Mouse (Mus musculus) ovary, postnatal 14 days (tissue): ENCODE results near the gene Rbm44.

Experiments used
- DNase-seq: peaks from one replicate; pipeline ENCODE4 v3.0.0; 2022; ENCODE audit warnings: low spot score

The Rbm44 gene

GRCm38 (mm10) chr1:91144813-91145212, at the start of gene Rbm44:
Rbm44 (plus strand) TSS chr1:91145089.
- DNase-seq, result no peak

DNA sequence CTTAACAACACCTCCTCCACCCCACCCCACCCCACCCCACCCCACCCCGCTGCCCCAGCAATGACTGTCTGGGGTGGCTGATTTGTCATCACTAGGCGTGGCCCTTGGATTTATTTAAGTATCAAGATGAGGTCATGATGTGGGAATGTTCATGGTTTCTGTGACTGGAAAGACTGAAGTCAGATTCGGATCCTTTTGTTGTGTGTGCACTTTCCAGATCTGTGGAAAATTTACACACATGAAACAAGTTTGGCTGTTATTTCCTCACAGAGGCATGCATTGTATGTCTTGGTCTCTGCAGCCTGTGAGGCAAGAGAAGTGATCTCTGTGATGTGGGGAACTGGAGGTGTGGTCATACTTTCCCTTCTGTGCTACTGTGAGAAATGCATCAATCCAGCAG, 49.6 kb upstream of the Rbm44 start:
- DNase-seq, result no peak

GRCm38 (mm10) chr1:91095853-91096252, 49.0 kb upstream of the Rbm44 start:
- DNase-seq, result no peak

GRCm38 (mm10) chr1:91096490-91096889, 48.4 kb upstream of the Rbm44 start:
- no peak for DNase-seq

- no peak for DNase-seq
Observed at GRCm38 (mm10) chr1:91097283-91097834, 47.5 kb upstream of the Rbm44 start.

GRCm38 (mm10) chr1:91098887-91099286, 46.0 kb upstream of the Rbm44 start:
- DNase-seq, result peak; percentile 65

DNA sequence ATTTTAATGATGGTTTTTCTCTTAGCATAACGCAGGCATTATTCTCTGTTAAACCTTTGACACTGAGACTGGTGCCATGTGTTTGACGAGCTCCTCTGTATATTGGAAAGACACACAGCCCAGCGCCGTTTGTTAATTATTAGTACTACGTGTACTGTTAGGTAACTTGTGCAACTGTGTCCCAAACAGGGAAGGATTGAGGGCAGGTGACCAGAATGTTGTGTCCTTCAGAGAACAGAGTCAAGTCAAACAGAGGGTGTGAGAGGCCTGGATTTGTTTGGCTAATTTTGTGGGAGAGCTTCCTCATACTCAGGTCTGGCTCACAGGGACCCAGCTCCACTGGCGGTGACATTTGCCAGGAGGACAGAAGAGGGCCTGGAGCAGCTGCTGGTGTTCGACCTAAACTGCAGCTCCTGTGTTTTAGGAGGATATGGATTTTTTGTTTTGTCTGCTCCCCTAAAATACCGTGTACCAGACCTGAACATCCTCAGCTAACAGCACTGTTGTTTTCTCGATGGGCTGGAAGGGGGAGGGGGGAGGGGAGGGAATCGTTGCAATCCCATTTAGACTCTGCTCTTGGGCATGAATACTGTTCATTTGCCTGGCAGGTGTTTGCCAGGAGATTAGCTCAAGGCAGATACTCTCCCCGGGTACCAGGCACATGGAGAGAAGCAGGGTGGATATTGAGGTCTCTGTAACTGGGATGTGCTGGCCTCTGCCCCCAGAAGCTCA, 43.0 kb upstream of the Rbm44 start:
- DNase-seq, result no peak

DNA sequence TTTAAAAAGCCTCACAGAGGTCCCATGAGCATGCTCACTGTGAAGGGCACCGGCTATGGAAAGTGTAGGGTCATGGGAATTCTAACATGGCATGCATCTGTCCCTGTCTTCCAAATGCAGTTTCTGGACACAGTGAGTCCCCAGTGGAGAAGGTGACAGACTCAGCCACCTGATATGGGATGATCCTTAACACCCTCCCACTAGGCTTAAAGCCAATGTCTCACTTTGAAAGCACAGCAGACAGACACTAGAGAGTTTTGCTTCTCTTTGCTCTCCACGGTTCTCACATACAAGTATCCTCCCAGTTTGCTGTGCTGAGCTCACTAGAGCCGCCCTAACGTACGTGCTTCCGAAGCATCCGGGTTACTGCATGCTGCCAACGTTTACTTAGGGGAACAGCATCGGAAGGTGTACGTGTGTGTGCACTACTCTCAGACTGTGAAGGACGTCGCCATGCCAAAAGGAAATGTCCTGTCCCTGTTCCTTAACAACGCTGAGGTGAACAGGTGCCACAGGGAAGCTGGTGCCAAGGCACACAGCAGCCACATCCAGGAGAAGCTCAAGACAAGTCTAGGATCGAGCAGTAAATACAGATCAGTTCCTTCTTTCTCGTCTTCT, 41.4 kb upstream of the Rbm44 start:
- no peak for DNase-seq

DNA sequence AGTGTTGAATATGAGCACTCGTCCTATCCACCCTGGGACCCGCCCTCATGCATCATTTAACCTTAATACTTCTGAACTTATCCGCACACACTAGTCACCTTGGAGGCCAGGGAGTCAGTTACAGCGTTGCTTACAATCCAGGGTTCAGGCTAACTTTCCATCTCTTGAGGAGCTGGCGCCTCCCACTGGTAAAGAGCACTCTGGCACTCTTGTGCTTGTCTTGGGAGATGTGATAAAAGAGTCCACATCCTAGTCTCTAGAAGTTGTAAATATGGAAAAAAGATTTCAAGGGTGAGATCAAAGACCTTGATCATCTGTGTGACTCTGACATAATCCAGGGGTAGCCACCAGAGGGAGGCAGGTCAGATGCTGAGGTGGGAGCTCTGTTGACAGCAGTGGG, 37.3 kb upstream of the Rbm44 start:
- no peak for DNase-seq

- no peak for DNase-seq
Observed at GRCm38 (mm10) chr1:91109302-91109701, 35.6 kb upstream of the Rbm44 start.

DNA sequence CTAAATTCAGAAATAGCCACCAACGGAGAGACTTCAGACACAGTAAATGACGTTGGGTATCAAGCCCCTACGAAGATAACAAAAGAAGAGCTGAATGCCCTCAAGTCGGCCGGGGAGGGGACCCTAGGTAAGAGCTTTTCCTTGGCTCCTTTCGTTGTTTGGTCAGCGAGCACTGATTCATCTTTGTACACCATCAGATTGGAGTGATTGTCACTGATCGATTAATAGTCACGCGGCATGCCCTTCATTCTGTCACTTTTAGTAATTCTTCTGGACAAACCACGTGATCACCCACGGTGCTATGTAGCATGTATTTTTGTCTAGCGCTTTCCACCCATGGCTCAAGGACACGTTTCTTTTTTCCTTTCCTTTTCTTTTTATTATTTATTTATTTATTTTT, 32.7 kb upstream of the Rbm44 start:
- DNase-seq, result no peak

DNA sequence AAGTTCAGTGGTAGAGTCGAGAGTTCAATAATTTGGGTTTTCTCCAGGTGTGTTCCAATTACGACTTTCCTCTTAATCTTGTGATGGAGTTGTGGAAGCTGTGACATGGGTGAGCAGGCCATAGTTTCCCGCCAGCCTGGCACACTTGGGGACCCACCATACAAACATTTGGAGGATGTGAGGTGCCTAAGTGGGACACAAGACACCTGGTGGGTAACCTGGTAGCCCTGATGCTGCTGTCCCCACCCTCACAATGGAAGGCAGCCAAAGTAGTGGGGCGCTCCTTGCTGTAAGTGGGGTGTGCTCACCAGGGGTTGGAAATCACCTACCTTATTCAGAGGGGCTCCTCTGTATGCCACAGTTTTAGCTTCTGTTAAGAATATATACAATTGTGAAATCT, 32.3 kb upstream of the Rbm44 start:
- no peak for DNase-seq

DNA sequence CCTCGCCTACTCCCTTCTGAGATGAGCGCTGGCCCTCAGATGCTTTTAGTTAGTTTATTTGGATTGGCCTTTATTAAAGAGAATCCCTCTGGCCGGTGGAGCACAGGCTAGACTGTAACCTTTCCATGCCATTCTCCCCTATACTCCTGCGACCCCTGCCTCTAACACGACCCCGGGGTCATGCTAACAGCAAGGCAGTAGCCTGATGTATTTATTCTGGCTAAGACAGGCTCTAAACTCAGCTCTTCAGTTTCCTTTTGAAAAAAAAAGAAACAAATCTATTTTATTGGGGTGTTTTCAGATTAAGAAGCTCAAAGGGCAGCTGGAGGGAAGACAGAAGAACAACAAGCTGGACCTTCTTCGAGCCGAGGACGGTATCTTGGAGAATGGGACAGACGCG, 22.8 kb upstream of the Rbm44 start:
- no peak for DNase-seq

- DNase-seq, result no peak
Observed at GRCm38 (mm10) chr1:91123004-91123403, 21.9 kb upstream of the Rbm44 start.

DNA sequence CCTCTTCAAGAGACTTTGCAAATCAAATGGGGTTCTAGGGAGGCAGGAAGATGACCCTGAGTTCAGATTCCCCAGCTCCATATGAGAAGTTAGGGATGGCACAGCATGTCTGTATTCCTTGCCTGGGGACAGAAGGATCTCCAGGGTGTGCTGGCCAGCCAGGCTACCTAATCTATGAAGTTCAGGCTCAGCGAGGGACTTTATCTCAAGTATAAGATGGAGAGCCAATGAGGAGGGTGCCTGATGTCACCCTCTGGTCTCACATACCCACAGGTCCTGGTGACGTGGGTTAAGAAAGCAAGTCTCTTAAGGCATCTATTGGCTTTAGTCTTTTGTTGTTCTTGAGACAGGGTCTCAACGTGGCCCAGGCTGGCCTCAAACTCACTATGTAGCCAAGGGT, 21.4 kb upstream of the Rbm44 start:
- no peak for DNase-seq

DNA sequence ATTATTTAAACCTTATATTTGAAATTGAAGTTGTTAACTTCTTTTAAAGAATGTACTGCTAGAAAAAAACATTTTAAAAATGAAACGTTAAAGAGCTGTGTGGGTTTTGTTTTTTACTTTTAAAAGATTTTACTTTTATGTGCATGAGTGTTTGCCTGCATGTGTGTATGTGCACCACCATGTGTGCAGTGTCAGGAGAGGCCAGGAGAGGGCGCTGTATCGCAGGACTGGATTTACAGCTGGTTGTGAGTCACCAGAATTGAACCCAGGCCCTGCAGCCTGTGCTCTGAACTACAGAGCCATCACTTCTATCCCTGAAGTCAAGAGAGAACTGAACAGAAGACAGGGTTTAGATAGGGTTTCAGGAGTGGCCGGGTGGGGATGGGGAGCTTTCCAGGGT, 16.0 kb upstream of the Rbm44 start:
- DNase-seq, result no peak

GRCm38 (mm10) chr1:91137036-91137435, 7.9 kb upstream of the Rbm44 start:
- DNase-seq, result no peak

GRCm38 (mm10) chr1:91151509-91151908, 6.6 kb downstream of the Rbm44 start:
- no peak for DNase-seq

- no peak for DNase-seq
Observed at GRCm38 (mm10) chr1:91166798-91167197, 21.9 kb downstream of the Rbm44 start.

GRCm38 (mm10) chr1:91169157-91169556, 24.3 kb downstream of the Rbm44 start:
- no peak for DNase-seq

DNA sequence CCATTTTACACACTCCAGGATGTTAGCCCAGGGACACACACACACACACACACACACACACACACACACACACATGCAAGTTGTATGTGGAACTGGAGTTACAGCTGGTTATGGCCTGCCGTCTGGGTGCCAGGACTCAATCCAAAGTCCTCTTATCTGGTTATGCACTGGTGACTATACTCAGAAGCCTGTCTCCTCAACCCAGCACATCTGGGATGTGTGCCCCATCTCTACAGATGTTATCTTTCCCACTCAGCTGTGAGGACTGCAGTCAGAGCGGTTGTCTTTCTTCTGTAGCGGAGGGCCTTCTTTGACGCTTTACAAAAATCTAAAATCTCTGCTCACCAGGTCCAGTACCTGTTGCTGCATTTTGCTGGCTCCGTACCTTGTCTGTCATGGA, 29.9 kb downstream of the Rbm44 start:
- no peak for DNase-seq

DNA sequence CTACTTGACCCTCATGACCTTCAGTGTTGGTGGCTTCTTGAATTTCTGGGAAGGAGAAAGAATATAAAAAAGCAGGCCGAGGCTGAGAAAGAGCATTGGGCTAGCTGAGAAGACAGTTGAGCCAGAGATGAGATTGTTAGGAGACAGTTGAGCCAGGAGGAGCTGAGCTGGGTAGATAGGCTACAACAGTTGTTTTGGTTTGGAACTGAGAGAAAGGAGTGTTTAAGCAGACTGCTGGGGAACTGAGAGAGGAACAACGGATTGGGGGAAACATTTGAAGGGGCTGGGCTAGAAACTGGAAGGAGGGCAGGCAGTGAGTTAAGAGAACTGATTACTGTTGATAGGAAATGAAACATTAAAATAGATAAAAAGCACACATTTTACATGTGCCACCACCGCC, 31.1 kb downstream of the Rbm44 start:
- DNase-seq, result no peak

DNA sequence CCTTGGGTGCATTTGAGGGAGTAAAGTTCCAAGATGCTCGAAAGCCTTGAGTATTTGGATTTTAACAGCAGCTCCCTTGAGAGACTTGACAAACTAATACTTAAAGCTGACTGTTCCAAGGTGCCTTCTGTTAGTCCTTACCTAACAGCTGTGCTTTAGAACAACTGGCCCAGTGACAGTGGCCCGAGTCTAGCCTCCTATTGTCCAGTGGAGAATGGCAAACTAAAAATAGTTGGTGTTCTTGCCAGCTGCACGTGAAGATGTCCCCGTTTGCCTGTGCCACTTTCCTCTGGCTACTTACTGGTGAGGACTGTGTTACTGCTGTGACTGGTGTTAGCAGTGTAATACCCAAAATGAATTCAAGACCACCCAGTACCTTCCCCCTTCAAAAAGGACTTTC, 32.0 kb downstream of the Rbm44 start:
- no peak for DNase-seq

DNA sequence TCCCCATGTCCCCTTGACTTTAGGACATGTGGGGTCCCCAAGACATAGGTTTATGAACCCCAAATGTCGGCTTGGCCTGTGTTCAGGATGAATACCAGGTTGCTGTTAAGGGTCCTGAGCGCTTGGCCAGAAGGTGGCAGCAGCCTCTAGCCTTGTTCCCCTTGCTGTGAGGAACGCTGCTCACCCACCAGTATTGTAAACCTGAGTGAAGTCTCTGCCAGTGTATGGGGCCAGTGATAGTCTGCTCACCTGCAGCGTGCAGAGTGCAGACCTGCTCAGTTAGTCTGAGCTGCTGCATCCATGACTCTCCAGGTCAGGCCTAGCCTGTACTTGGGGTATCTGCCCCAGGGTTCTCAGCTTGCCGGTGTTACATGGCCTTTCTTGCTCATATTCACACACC, 34.2 kb downstream of the Rbm44 start:
- peak; percentile 52 for DNase-seq
